Mouse (Mus musculus) hindbrain, embryonic 10.5 days (tissue): ENCODE measurements around the gene Treml1. TPM values are rescaled to one million over a fixed set of nuclear protein-coding genes. Genes with fewer than 3 reads are reported as not detected.

Experiments used
- DNase-seq: peaks from one replicate; pipeline ENCODE4 v3.0.0-alpha.2; 2017; ENCODE audit warnings: low spot score
- H3K27ac ChIP-seq: fragments of 300-500 bp; sonication (generic); 2 replicates; pipeline ENCODE4 v1.5.1; 2016; ENCODE audit warnings: mild to moderate bottlenecking, moderate library complexity
- H3K27me3 ChIP-seq: fragments of 300-500 bp; sonication (generic); 2 replicates; pipeline ENCODE4 v1.6.1; 2016; ENCODE audit warnings: mild to moderate bottlenecking; ENCODE audit not compliant: poor library complexity, insufficient read depth, severe bottlenecking
- H3K36me3 ChIP-seq: fragments of 300-500 bp; sonication (generic); 2 replicates; pipeline ENCODE4 v1.6.1; 2016; ENCODE audit warnings: mild to moderate bottlenecking, moderate library complexity
- H3K4me1 ChIP-seq: fragments of 300-500 bp; sonication (generic); replicated peaks from 2 replicates; pipeline ENCODE4 v1.6.1; 2016; ENCODE audit warnings: mild to moderate bottlenecking
- H3K4me3 ChIP-seq: fragments of 300-500 bp; sonication (generic); 2 replicates; pipeline ENCODE4 v1.5.1; 2016; ENCODE audit warnings: mild to moderate bottlenecking, moderate library complexity
- H3K9me3 ChIP-seq: fragments of 300-500 bp; sonication (generic); 2 replicates; pipeline ENCODE4 v1.6.1; 2016; ENCODE audit warnings: mild to moderate bottlenecking, moderate library complexity
- WGBS: fragments of 180-500 bp; shearing (Covaris S2); methylation state at CpG from one replicate; pipeline ENCODE4 v1.1.7; 2016; 5-methylcytosine and 5-hydroxymethylcytosine counted together
- polyA plus RNA-seq: library from polyadenylated mRNA; unstranded; fragments of >200 nt; fragmentation: Nextera tagmentation; extraction: Ambion mirVana; gene quantifications from 2 replicates; pipeline ENCODE4 v1.2.1, GENCODE M21; 2016

The Treml1 gene
- polyA plus RNA-seq, 1 experiment from 2014 or later: 2.5 TPM

GRCm38 (mm10) chr17:48363421-48363965 is 3.8 kb downstream of the Treml1 start:
- Histone ChIP-seq H3K27me3 (no peaks in the 10 kb centered on the region), H3K9me3 (no peaks in the 10 kb centered on the region), H3K4me1 (peaks cover 11% of the 10 kb centered on the region), H3K4me3 (no peak overlapping the region), H3K27ac (no peak overlapping the region), H3K36me3 (no peaks in the 10 kb centered on the region)
- no peak for DNase-seq
- WGBS: 87% methylated on average over 6 of the region's 6 CpGs

- Histone ChIP-seq H3K9me3 (no peaks in the 10 kb centered on the region), H3K36me3 (no peaks in the 10 kb centered on the region), H3K27me3 (no peaks in the 10 kb centered on the region), H3K27ac (peak overlapping the region; percentile 23; the same call in 1 of the 2 replicates), H3K4me1 (peaks cover 11% of the 10 kb centered on the region), H3K4me3 (no peak overlapping the region)
- 70% methylated on average over 9 of the region's 9 CpGs for WGBS
- no peak for DNase-seq
These were observed 5.9 kb downstream of the Treml1 start for GRCm38 (mm10) chr17:48365511-48366155.

GRCm38 (mm10) chr17:48366806-48367205 is 7.1 kb downstream of the Treml1 start:
- no peak for DNase-seq
- no peaks in the 10 kb centered on the region for H3K9me3 ChIP-seq
- no peaks in the 10 kb centered on the region for H3K36me3 ChIP-seq
- H3K27me3 ChIP-seq: no peaks in the 10 kb centered on the region
- H3K27ac ChIP-seq: no peak overlapping the region
- H3K4me1 ChIP-seq: peaks cover 11% of the 10 kb centered on the region
- no peak overlapping the region for H3K4me3 ChIP-seq
- 89% methylated on average over 5 of the region's 5 CpGs for WGBS

- H3K4me3 ChIP-seq: no peak overlapping the region
- no peaks in the 10 kb centered on the region for H3K4me1 ChIP-seq
These were observed 11.9 kb downstream of the Treml1 start for GRCm38 (mm10) chr17:48371621-48372020.

GRCm38 (mm10) chr17:48372987-48373386 is 13.3 kb downstream of the Treml1 start:
- H3K27me3 ChIP-seq: no peaks in the 10 kb centered on the region
- H3K4me3 ChIP-seq: no peak overlapping the region
- 75% methylated on average over 8 of the region's 8 CpGs for WGBS
- H3K4me1 ChIP-seq: no peaks in the 10 kb centered on the region
- no peaks in the 10 kb centered on the region for H3K36me3 ChIP-seq
- no peak for DNase-seq
- H3K9me3 ChIP-seq: no peaks in the 10 kb centered on the region
- H3K27ac ChIP-seq: no peak overlapping the region

More at GRCm38 (mm10) chr17:48371621-48372020, 11.9 kb downstream of the Treml1 start:
- H3K27me3 ChIP-seq: no peaks in the 10 kb centered on the region
- no peak for DNase-seq
- no peaks in the 10 kb centered on the region for H3K9me3 ChIP-seq
- no peak overlapping the region for H3K27ac ChIP-seq
- no peaks in the 10 kb centered on the region for H3K36me3 ChIP-seq

GRCm38 (mm10) chr17:48376102-48376501 is 16.4 kb downstream of the Treml1 start:
- WGBS: 90% methylated on average over 1 of the region's 1 CpGs
- Histone ChIP-seq H3K4me1 (no peaks in the 10 kb centered on the region), H3K4me3 (no peak overlapping the region), H3K36me3 (no peaks in the 10 kb centered on the region), H3K27me3 (no peaks in the 10 kb centered on the region), H3K9me3 (no peaks in the 10 kb centered on the region), H3K27ac (no peak overlapping the region)
- no peak for DNase-seq

GRCm38 (mm10) chr17:48379050-48379449 is 19.3 kb downstream of the Treml1 start:
- Histone ChIP-seq H3K4me1 (no peaks in the 10 kb centered on the region), H3K27me3 (no peaks in the 10 kb centered on the region), H3K9me3 (no peaks in the 10 kb centered on the region), H3K36me3 (no peaks in the 10 kb centered on the region), H3K27ac (no peak overlapping the region), H3K4me3 (no peak overlapping the region)
- no peak for DNase-seq

- H3K27ac ChIP-seq: no peak overlapping the region
- no peak overlapping the region for H3K4me3 ChIP-seq
- no peaks in the 10 kb centered on the region for H3K9me3 ChIP-seq
- no peaks in the 10 kb centered on the region for H3K27me3 ChIP-seq
- peaks cover 54% of the 10 kb centered on the region for H3K36me3 ChIP-seq
- no peaks in the 10 kb centered on the region for H3K4me1 ChIP-seq
- WGBS: 82% methylated on average over 2 of the region's 2 CpGs
- no peak for DNase-seq
These were observed 26.2 kb downstream of the Treml1 start for GRCm38 (mm10) chr17:48385786-48386461.

- no peak for DNase-seq
- H3K36me3 ChIP-seq: peaks cover 81% of the 10 kb centered on the region
- no peaks in the 10 kb centered on the region for H3K27me3 ChIP-seq
- no peak overlapping the region for H3K4me3 ChIP-seq
- H3K4me1 ChIP-seq: no peaks in the 10 kb centered on the region
- H3K27ac ChIP-seq: no peak overlapping the region
- no peaks in the 10 kb centered on the region for H3K9me3 ChIP-seq
- 81% methylated on average over 2 of the region's 2 CpGs for WGBS
These were observed 28.9 kb downstream of the Treml1 start for GRCm38 (mm10) chr17:48388666-48389065.

GRCm38 (mm10) chr17:48389442-48389841 is 29.7 kb downstream of the Treml1 start:
- DNase-seq: no peak
- Histone ChIP-seq H3K4me3 (no peak overlapping the region), H3K27me3 (no peaks in the 10 kb centered on the region), H3K9me3 (no peaks in the 10 kb centered on the region), H3K4me1 (no peaks in the 10 kb centered on the region), H3K36me3 (peaks cover 89% of the 10 kb centered on the region), H3K27ac (no peak overlapping the region)
- 95% methylated on average over 5 of the region's 5 CpGs for WGBS

GRCm38 (mm10) chr17:48391446-48391845 is 31.7 kb downstream of the Treml1 start:
- H3K4me1 ChIP-seq: no peaks in the 10 kb centered on the region
- no peaks in the 10 kb centered on the region for H3K27me3 ChIP-seq
- no peaks in the 10 kb centered on the region for H3K9me3 ChIP-seq
- no peak for DNase-seq
- no peak overlapping the region for H3K27ac ChIP-seq
- 90% methylated on average over 5 of the region's 5 CpGs for WGBS
- H3K36me3 ChIP-seq: peaks cover 99% of the 10 kb centered on the region
- H3K4me3 ChIP-seq: no peak overlapping the region

- Histone ChIP-seq H3K4me1 (no peaks in the 10 kb centered on the region), H3K9me3 (no peaks in the 10 kb centered on the region), H3K27me3 (no peaks in the 10 kb centered on the region), H3K4me3 (no peak overlapping the region), H3K36me3 (peaks cover 99% of the 10 kb centered on the region), H3K27ac (no peak overlapping the region)
- DNase-seq: no peak
- 93% methylated on average over 3 of the region's 3 CpGs for WGBS
These were observed 32.9 kb downstream of the Treml1 start for GRCm38 (mm10) chr17:48392616-48393015.

- no peak overlapping the region for H3K4me3 ChIP-seq
- H3K9me3 ChIP-seq: no peaks in the 10 kb centered on the region
- H3K27me3 ChIP-seq: no peaks in the 10 kb centered on the region
- WGBS: 88% methylated on average over 4 of the region's 4 CpGs
- DNase-seq: no peak
- no peaks in the 10 kb centered on the region for H3K4me1 ChIP-seq
- peaks cover 56% of the 10 kb centered on the region for H3K36me3 ChIP-seq
- no peak overlapping the region for H3K27ac ChIP-seq
These were observed 42.0 kb downstream of the Treml1 start for GRCm38 (mm10) chr17:48401710-48402109.
